Mouse (Mus musculus): Measurements from ENCODE around the gene Eif2ak1. TPM values are rescaled to one million over a fixed set of nuclear protein-coding genes. Genes with fewer than 3 reads are reported as not detected.
"Not testable (repeated sequence)": the region's sequence is repeated elsewhere in the genome, so short reads cannot be mapped to it uniquely, and the experiment has no call there.

Gene Eif2ak1
- 24.1 and 25.2 TPM in 2 replicates for polyA plus RNA-seq (2015; fragmentation: Nextera tagmentation; extraction: Ambion mirVana)

- Histone ChIP-seq H3K4me2 (replicated peaks; ENCODE audit: low read depth) (peak within 1 kb of the TSS; percentile 76), H3K27ac (ENCODE audit: low read depth, low read length) (peak within 1 kb of the TSS; percentile 85), H3K4me3 (ENCODE audit: low read depth, low read length) (peak within 1 kb of the TSS; percentile 79), H3K4me1 (replicated peaks; ENCODE audit: control insufficient read depth, insufficient read depth, low read length) (no peaks in the 10 kb centered on the region), H3K27me3 (replicated peaks; ENCODE audit: control insufficient read depth, insufficient read depth, low read length) (no peaks in the 10 kb centered on the region), H3K9ac (ENCODE audit: low read depth, low read length) (peak within 1 kb of the TSS; percentile 82), H3K9me3 (ENCODE audit: control insufficient read depth) (no peaks in the 10 kb centered on the region), H3K36me3 (ENCODE audit: control insufficient read depth, insufficient read depth) (no peaks in the 10 kb centered on the region)
- peak; percentile 77 for TF ChIP-seq CTCF (IDR thresholded peaks at IDR 0.05; ENCODE audit: low read depth)
- 0% methylated on average over 37 of the region's 37 CpGs for WGBS
- ATAC-seq: peak; percentile 99
Observed at GRCm38 (mm10) chr5:143817116-143817930, at the start of gene Eif2ak1. Gene Eif2ak1 (plus strand): TSS chr5:143817788.

GRCm38 (mm10) chr5:143781951-143782350, 35.6 kb upstream of the Eif2ak1 start:
- Histone ChIP-seq H3K27me3 (replicated peaks; ENCODE audit: control insufficient read depth, insufficient read depth, low read length) (no peaks in the 10 kb centered on the region), H3K4me1 (replicated peaks; ENCODE audit: control insufficient read depth, insufficient read depth, low read length) (no peaks in the 10 kb centered on the region), H3K4me2 (replicated peaks; ENCODE audit: low read depth) (no peak overlapping the region), H3K9me3 (ENCODE audit: control insufficient read depth) (no peaks in the 10 kb centered on the region), H3K9ac (ENCODE audit: low read depth, low read length) (no peak overlapping the region), H3K36me3 (ENCODE audit: control insufficient read depth, insufficient read depth) (no peaks in the 10 kb centered on the region), H3K4me3 (ENCODE audit: low read depth, low read length) (no peak overlapping the region), H3K27ac (ENCODE audit: low read depth, low read length) (no peak overlapping the region)
- TF ChIP-seq CTCF (IDR thresholded peaks at IDR 0.05; ENCODE audit: low read depth): no peak
- no peak for ATAC-seq
- WGBS: 78% methylated on average over 7 of the region's 8 CpGs

- no peak overlapping the region for H3K27ac ChIP-seq (ENCODE audit: low read depth, low read length)
- H3K4me3 ChIP-seq (ENCODE audit: low read depth, low read length): no peak overlapping the region
- TF ChIP-seq CTCF (IDR thresholded peaks at IDR 0.05; ENCODE audit: low read depth): no peak
- no peak overlapping the region for H3K4me2 ChIP-seq (replicated peaks; ENCODE audit: low read depth)
- H3K9me3 ChIP-seq (ENCODE audit: control insufficient read depth): no peaks in the 10 kb centered on the region
- no peak for ATAC-seq
- no peaks in the 10 kb centered on the region for H3K27me3 ChIP-seq (replicated peaks; ENCODE audit: control insufficient read depth, insufficient read depth, low read length)
- 81% methylated on average over 6 of the region's 6 CpGs for WGBS
- H3K9ac ChIP-seq (ENCODE audit: low read depth, low read length): no peak overlapping the region
- no peaks in the 10 kb centered on the region for H3K4me1 ChIP-seq (replicated peaks; ENCODE audit: control insufficient read depth, insufficient read depth, low read length)
- H3K36me3 ChIP-seq (ENCODE audit: control insufficient read depth, insufficient read depth): no peaks in the 10 kb centered on the region
Observed at GRCm38 (mm10) chr5:143785391-143785790, 32.2 kb upstream of the Eif2ak1 start.

GRCm38 (mm10) chr5:143801216-143801615, 16.4 kb upstream of the Eif2ak1 start:
- not testable (repeated sequence) for H3K9ac ChIP-seq (ENCODE audit: low read depth, low read length); H3K36me3 ChIP-seq (ENCODE audit: control insufficient read depth, insufficient read depth); ATAC-seq; H3K27ac ChIP-seq (ENCODE audit: low read depth, low read length); H3K9me3 ChIP-seq (ENCODE audit: control insufficient read depth); H3K4me1 ChIP-seq (replicated peaks; ENCODE audit: control insufficient read depth, insufficient read depth, low read length); H3K4me3 ChIP-seq (ENCODE audit: low read depth, low read length); H3K27me3 ChIP-seq (replicated peaks; ENCODE audit: control insufficient read depth, insufficient read depth, low read length); H3K4me2 ChIP-seq (replicated peaks; ENCODE audit: low read depth)
- WGBS: 87% methylated on average over 6 of the region's 6 CpGs

- H3K4me3 ChIP-seq (ENCODE audit: low read depth, low read length): no peak overlapping the region
- no peak for ATAC-seq
- no peak overlapping the region for H3K4me2 ChIP-seq (replicated peaks; ENCODE audit: low read depth)
- WGBS: 88% methylated on average over 18 of the region's 18 CpGs
- no peaks in the 10 kb centered on the region for H3K9me3 ChIP-seq (ENCODE audit: control insufficient read depth)
- no peak overlapping the region for H3K9ac ChIP-seq (ENCODE audit: low read depth, low read length)
- H3K27ac ChIP-seq (ENCODE audit: low read depth, low read length): no peak overlapping the region
- TF ChIP-seq CTCF (IDR thresholded peaks at IDR 0.05; ENCODE audit: low read depth): no peak
- no peaks in the 10 kb centered on the region for H3K4me1 ChIP-seq (replicated peaks; ENCODE audit: control insufficient read depth, insufficient read depth, low read length)
- H3K27me3 ChIP-seq (replicated peaks; ENCODE audit: control insufficient read depth, insufficient read depth, low read length): no peaks in the 10 kb centered on the region
- no peaks in the 10 kb centered on the region for H3K36me3 ChIP-seq (ENCODE audit: control insufficient read depth, insufficient read depth)
Observed at GRCm38 (mm10) chr5:143804056-143804765, 13.4 kb upstream of the Eif2ak1 start.

- no peak overlapping the region for H3K9ac ChIP-seq (ENCODE audit: low read depth, low read length)
- H3K36me3 ChIP-seq (ENCODE audit: control insufficient read depth, insufficient read depth): no peaks in the 10 kb centered on the region
- ATAC-seq: no peak
- H3K4me3 ChIP-seq (ENCODE audit: low read depth, low read length): no peak overlapping the region
- 55% methylated on average over 3 of the region's 3 CpGs for WGBS
- H3K27ac ChIP-seq (ENCODE audit: low read depth, low read length): no peak overlapping the region
- no peaks in the 10 kb centered on the region for H3K27me3 ChIP-seq (replicated peaks; ENCODE audit: control insufficient read depth, insufficient read depth, low read length)
- H3K9me3 ChIP-seq (ENCODE audit: control insufficient read depth): no peaks in the 10 kb centered on the region
- no peak overlapping the region for H3K4me2 ChIP-seq (replicated peaks; ENCODE audit: low read depth)
- TF ChIP-seq CTCF (IDR thresholded peaks at IDR 0.05; ENCODE audit: low read depth): no peak
- no peaks in the 10 kb centered on the region for H3K4me1 ChIP-seq (replicated peaks; ENCODE audit: control insufficient read depth, insufficient read depth, low read length)
Observed at GRCm38 (mm10) chr5:143807268-143807667, 10.3 kb upstream of the Eif2ak1 start.

Data from intestine, postnatal 0 days (tissue).